Mouse (Mus musculus): ENCODE data around the gene Enoph1.

GRCm38 (mm10) chr5:100042467-100042866, 2.7 kb downstream of the Enoph1 start:
- no peak for TF ChIP-seq POLR2A (IDR thresholded peaks at IDR 0.05; ENCODE audit: insufficient read depth, low read depth, low read length)
- no peak for TF ChIP-seq CTCF (IDR thresholded peaks at IDR 0.05; ENCODE audit: insufficient read depth, low read depth, low read length)

Data from olfactory bulb, adult 2 months (tissue).